Mouse (Mus musculus): ENCODE results near the gene Ttc3. TPM values are rescaled to one million over a fixed set of nuclear protein-coding genes. Genes with fewer than 3 reads are reported as not detected.
A peak's percentile ranks its signal among the peaks of the same experiment; 100 is the strongest.

Ttc3 gene
- polyA plus RNA-seq, 1 experiment = 7.4 TPM

GRCm38 (mm10) chr16:94435495-94436234, 65.2 kb downstream of the Ttc3 start:
- peaks cover 58% of the 10 kb centered on the region for H3K36me3 ChIP-seq (ENCODE audit: control insufficient read depth, insufficient read depth, low read length)
- TF ChIP-seq CTCF (IDR thresholded peaks at IDR 0.05; ENCODE audit: extremely low read depth, insufficient read length, insufficient replicate concordance, low read depth, low read length) (no peak), POLR2A (IDR thresholded peaks at IDR 0.05; ENCODE audit: low read depth, low read length) (no peak)
- no peak overlapping the region for H3K27ac ChIP-seq (ENCODE audit: insufficient read depth, low read depth, low read length)
- H3K27me3 ChIP-seq (ENCODE audit: control insufficient read depth, insufficient read depth, low read length) = no peaks in the 10 kb centered on the region
- H3K4me1 ChIP-seq (ENCODE audit: control insufficient read depth, insufficient read depth, insufficient read length, low read length) = no peaks in the 10 kb centered on the region
- no peak overlapping the region for H3K4me3 ChIP-seq (ENCODE audit: low read depth, low read length)
- 74% methylated on average over 8 of the region's 8 CpGs for WGBS

- Histone ChIP-seq H3K36me3 (ENCODE audit: control insufficient read depth, insufficient read depth, low read length) (peaks cover 53% of the 10 kb centered on the region), H3K27ac (ENCODE audit: insufficient read depth, low read depth, low read length) (no peak overlapping the region), H3K4me3 (ENCODE audit: low read depth, low read length) (no peak overlapping the region), H3K4me1 (ENCODE audit: control insufficient read depth, insufficient read depth, insufficient read length, low read length) (no peaks in the 10 kb centered on the region), H3K27me3 (ENCODE audit: control insufficient read depth, insufficient read depth, low read length) (no peaks in the 10 kb centered on the region)
- no peak for TF ChIP-seq CTCF (IDR thresholded peaks at IDR 0.05; ENCODE audit: extremely low read depth, insufficient read length, insufficient replicate concordance, low read depth, low read length)
- no peak for TF ChIP-seq POLR2A (IDR thresholded peaks at IDR 0.05; ENCODE audit: low read depth, low read length)
- WGBS = 78% methylated on average over 2 of the region's 2 CpGs
Observed at GRCm38 (mm10) chr16:94436801-94437200, 66.4 kb downstream of the Ttc3 start.

DNA sequence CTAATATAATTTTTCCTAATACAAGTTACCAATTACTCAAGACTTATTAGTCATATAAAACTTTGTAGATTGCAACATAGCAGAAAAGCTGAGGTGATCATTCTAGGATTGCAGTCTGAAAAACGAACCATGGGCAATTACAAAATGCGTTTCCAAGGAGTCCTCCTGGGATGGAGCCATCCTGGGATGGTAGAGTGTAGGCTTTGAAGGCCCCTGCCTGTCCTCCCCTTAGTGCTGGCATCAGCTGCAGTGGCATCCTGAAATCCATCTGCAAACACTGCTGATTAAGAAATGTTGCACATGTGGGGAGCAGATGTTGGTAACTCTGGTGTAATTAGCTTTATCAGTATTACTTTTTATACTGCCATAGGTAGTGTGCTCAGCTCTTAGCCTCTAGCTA, 70.9 kb downstream of the Ttc3 start:
- H3K27ac ChIP-seq (ENCODE audit: insufficient read depth, low read depth, low read length) = no peak overlapping the region
- H3K4me3 ChIP-seq (ENCODE audit: low read depth, low read length) = no peak overlapping the region
- 82% methylated on average over 2 of the region's 2 CpGs for WGBS
- H3K4me1 ChIP-seq (ENCODE audit: control insufficient read depth, insufficient read depth, insufficient read length, low read length) = no peaks in the 10 kb centered on the region
- H3K27me3 ChIP-seq (ENCODE audit: control insufficient read depth, insufficient read depth, low read length) = no peaks in the 10 kb centered on the region
- peaks cover 45% of the 10 kb centered on the region for H3K36me3 ChIP-seq (ENCODE audit: control insufficient read depth, insufficient read depth, low read length)
- no peak for TF ChIP-seq CTCF (IDR thresholded peaks at IDR 0.05; ENCODE audit: extremely low read depth, insufficient read length, insufficient replicate concordance, low read depth, low read length)
- TF ChIP-seq POLR2A (IDR thresholded peaks at IDR 0.05; ENCODE audit: low read depth, low read length) = no peak

- H3K36me3 ChIP-seq (ENCODE audit: control insufficient read depth, insufficient read depth, low read length) = peaks cover 24% of the 10 kb centered on the region
- no peaks in the 10 kb centered on the region for H3K27me3 ChIP-seq (ENCODE audit: control insufficient read depth, insufficient read depth, low read length)
- H3K4me3 ChIP-seq (ENCODE audit: low read depth, low read length) = no peak overlapping the region
- H3K4me1 ChIP-seq (ENCODE audit: control insufficient read depth, insufficient read depth, insufficient read length, low read length) = 0 out of 2 replicates have a peak, but pooled peaks cover 2% of the 10 kb centered on the region
- H3K27ac ChIP-seq (ENCODE audit: insufficient read depth, low read depth, low read length) = no peak overlapping the region
- no peak for TF ChIP-seq POLR2A (IDR thresholded peaks at IDR 0.05; ENCODE audit: low read depth, low read length)
- TF ChIP-seq CTCF (IDR thresholded peaks at IDR 0.05; ENCODE audit: extremely low read depth, insufficient read length, insufficient replicate concordance, low read depth, low read length) = peak; percentile 14; the same call in 1 of the 2 replicates
- WGBS = 57% methylated on average over 8 of the region's 8 CpGs
Observed at GRCm38 (mm10) chr16:94449151-94449550, 78.7 kb downstream of the Ttc3 start.

GRCm38 (mm10) chr16:94449632-94450031, 79.2 kb downstream of the Ttc3 start:
- Histone ChIP-seq H3K27ac (ENCODE audit: insufficient read depth, low read depth, low read length) (no peak overlapping the region), H3K36me3 (ENCODE audit: control insufficient read depth, insufficient read depth, low read length) (peaks cover 24% of the 10 kb centered on the region), H3K27me3 (ENCODE audit: control insufficient read depth, insufficient read depth, low read length) (no peaks in the 10 kb centered on the region), H3K4me1 (ENCODE audit: control insufficient read depth, insufficient read depth, insufficient read length, low read length) (0 out of 2 replicates have a peak, but pooled peaks cover 2% of the 10 kb centered on the region), H3K4me3 (ENCODE audit: low read depth, low read length) (no peak overlapping the region)
- no peak for TF ChIP-seq POLR2A (IDR thresholded peaks at IDR 0.05; ENCODE audit: low read depth, low read length)
- TF ChIP-seq CTCF (IDR thresholded peaks at IDR 0.05; ENCODE audit: extremely low read depth, insufficient read length, insufficient replicate concordance, low read depth, low read length) = no peak
- WGBS = 53% methylated on average over 7 of the region's 7 CpGs

GRCm38 (mm10) chr16:94451545-94452488, 81.4 kb downstream of the Ttc3 start:
- TF ChIP-seq CTCF (IDR thresholded peaks at IDR 0.05; ENCODE audit: extremely low read depth, insufficient read length, insufficient replicate concordance, low read depth, low read length) = no peak
- TF ChIP-seq POLR2A (IDR thresholded peaks at IDR 0.05; ENCODE audit: low read depth, low read length) = no peak
- WGBS = 54% methylated on average over 11 of the region's 11 CpGs
- no peaks in the 10 kb centered on the region for H3K27me3 ChIP-seq (ENCODE audit: control insufficient read depth, insufficient read depth, low read length)
- H3K4me3 ChIP-seq (ENCODE audit: low read depth, low read length) = no peak overlapping the region
- H3K4me1 ChIP-seq (ENCODE audit: control insufficient read depth, insufficient read depth, insufficient read length, low read length) = 0 out of 2 replicates have a peak, but pooled peaks cover 2% of the 10 kb centered on the region
- peaks cover 28% of the 10 kb centered on the region for H3K36me3 ChIP-seq (ENCODE audit: control insufficient read depth, insufficient read depth, low read length)
- no peak overlapping the region for H3K27ac ChIP-seq (ENCODE audit: insufficient read depth, low read depth, low read length)

DNA sequence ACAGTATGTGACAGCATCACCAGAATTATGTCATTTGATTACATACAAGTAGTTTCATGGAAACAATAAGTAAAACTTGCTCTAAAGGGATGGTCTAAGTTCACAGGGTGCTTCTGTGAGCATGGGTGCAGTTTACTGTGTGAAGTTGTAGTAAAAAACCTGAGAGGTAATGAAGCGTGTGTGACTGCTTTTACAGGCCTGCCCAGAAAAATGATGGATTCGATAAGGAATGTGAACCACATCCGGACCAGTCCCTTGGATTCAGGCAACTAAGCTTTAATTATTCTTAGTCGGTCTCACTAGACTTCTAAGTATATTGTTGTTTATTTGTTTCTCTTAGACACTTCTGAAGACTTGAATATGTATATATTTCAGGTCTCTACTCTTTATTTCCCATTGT, 82.3 kb downstream of the Ttc3 start:
- no peak for TF ChIP-seq POLR2A (IDR thresholded peaks at IDR 0.05; ENCODE audit: low read depth, low read length)
- no peak for TF ChIP-seq CTCF (IDR thresholded peaks at IDR 0.05; ENCODE audit: extremely low read depth, insufficient read length, insufficient replicate concordance, low read depth, low read length)
- 85% methylated on average over 4 of the region's 4 CpGs for WGBS
- Histone ChIP-seq H3K36me3 (ENCODE audit: control insufficient read depth, insufficient read depth, low read length) (peaks cover 29% of the 10 kb centered on the region), H3K27me3 (ENCODE audit: control insufficient read depth, insufficient read depth, low read length) (no peaks in the 10 kb centered on the region), H3K4me3 (ENCODE audit: low read depth, low read length) (no peak overlapping the region), H3K4me1 (ENCODE audit: control insufficient read depth, insufficient read depth, insufficient read length, low read length) (0 out of 2 replicates have a peak, but pooled peaks cover 2% of the 10 kb centered on the region), H3K27ac (ENCODE audit: insufficient read depth, low read depth, low read length) (no peak overlapping the region)
